Mouse (Mus musculus) adrenal gland, adult 18-20 months (tissue): ENCODE measurements around the gene Astn2. TPM values are rescaled to one million over a fixed set of nuclear protein-coding genes. Genes with fewer than 3 reads are reported as not detected.

ENCODE experiments used
- DNase-seq, 2 experiments: peaks; one replicate each; pipeline ENCODE4 v3.0.0; 2021 to 2022; ENCODE audit warnings: low spot score in 2 of 2
- total RNA-seq, 2 experiments: library from RNA; stranded (reverse); gene quantifications; 1 replicate in 1 of 2; 2 replicates in 1 of 2; pipeline ENCODE4 v1.2.3; 2021

The Astn2 gene
- total RNA-seq, 2 experiments from 2014 or later, result 1.3 to 1.8 TPM

- DNase-seq, result no peak
These were observed 89.5 kb downstream of the Astn2 start for GRCm38 (mm10) chr4:66314806-66315484.

- no peak for DNase-seq
These were observed 91.7 kb downstream of the Astn2 start for GRCm38 (mm10) chr4:66312733-66313132.

GRCm38 (mm10) chr4:66310315-66311020, 93.9 kb downstream of the Astn2 start:
- no peak for DNase-seq

GRCm38 (mm10) chr4:66306377-66306776, 98.0 kb downstream of the Astn2 start:
- DNase-seq, result no peak

- DNase-seq, result no peak
These were observed 101.6 kb downstream of the Astn2 start for GRCm38 (mm10) chr4:66302686-66303310.

GRCm38 (mm10) chr4:66285034-66285433, 119.4 kb downstream of the Astn2 start:
- no peak for DNase-seq

- no peak for DNase-seq
These were observed 128.3 kb downstream of the Astn2 start for GRCm38 (mm10) chr4:66276096-66276495.

GRCm38 (mm10) chr4:66271550-66272117, 132.8 kb downstream of the Astn2 start:
- DNase-seq, result no peak

GRCm38 (mm10) chr4:66264031-66264430, 140.4 kb downstream of the Astn2 start:
- DNase-seq, result no peak

- DNase-seq, result no peak
These were observed 143.1 kb downstream of the Astn2 start for GRCm38 (mm10) chr4:66261276-66261675.

- DNase-seq, result no peak
These were observed 145.5 kb downstream of the Astn2 start for GRCm38 (mm10) chr4:66258905-66259304.

GRCm38 (mm10) chr4:66254695-66255492, 149.5 kb downstream of the Astn2 start:
- DNase-seq, result no peak

- DNase-seq, result no peak
These were observed 155.9 kb downstream of the Astn2 start for GRCm38 (mm10) chr4:66248521-66248920.

- DNase-seq, result no peak
These were observed 161.7 kb downstream of the Astn2 start for GRCm38 (mm10) chr4:66242683-66243082.

- DNase-seq, result no peak
These were observed 171.6 kb downstream of the Astn2 start for GRCm38 (mm10) chr4:66232799-66233198.

GRCm38 (mm10) chr4:66232350-66232749, 172.1 kb downstream of the Astn2 start:
- no peak for DNase-seq

GRCm38 (mm10) chr4:66230735-66231134, 173.7 kb downstream of the Astn2 start:
- DNase-seq, result no peak

- DNase-seq, result no peak
These were observed 181.7 kb downstream of the Astn2 start for GRCm38 (mm10) chr4:66222602-66223317.

- no peak for DNase-seq
These were observed 189.2 kb downstream of the Astn2 start for GRCm38 (mm10) chr4:66215170-66215618.

GRCm38 (mm10) chr4:66189636-66190035, 214.8 kb downstream of the Astn2 start:
- DNase-seq, result no peak
